Mouse (Mus musculus) retina, embryonic 14.5 days (tissue): ENCODE measurements around the gene Jaml.

Experiments used
- DNase-seq: peaks from one replicate; pipeline ENCODE4 v3.0.0-alpha.2; 2015; ENCODE audit warnings: low spot score

The Jaml gene

DNA sequence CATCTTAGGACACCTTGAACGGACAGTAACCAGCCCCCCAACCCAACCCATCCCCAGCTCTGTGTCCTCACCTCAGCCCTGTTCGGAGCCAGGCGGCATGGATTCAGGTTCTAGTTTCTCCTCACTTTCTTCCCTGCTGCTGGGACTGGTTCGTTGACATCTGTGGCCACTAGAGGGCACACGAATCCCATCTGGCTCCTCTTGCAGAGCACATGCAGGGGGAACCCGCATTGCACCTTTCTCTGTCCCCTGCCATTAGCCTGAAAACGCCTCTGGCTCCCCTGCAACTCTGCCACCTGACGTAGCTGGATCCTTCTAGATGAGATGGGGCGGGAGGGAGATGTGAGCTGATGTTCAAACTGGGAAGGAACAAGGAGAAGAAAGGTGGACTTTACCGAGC is 42.8 kb downstream of the Jaml start:
- DNase-seq, result peak; percentile 85

DNA sequence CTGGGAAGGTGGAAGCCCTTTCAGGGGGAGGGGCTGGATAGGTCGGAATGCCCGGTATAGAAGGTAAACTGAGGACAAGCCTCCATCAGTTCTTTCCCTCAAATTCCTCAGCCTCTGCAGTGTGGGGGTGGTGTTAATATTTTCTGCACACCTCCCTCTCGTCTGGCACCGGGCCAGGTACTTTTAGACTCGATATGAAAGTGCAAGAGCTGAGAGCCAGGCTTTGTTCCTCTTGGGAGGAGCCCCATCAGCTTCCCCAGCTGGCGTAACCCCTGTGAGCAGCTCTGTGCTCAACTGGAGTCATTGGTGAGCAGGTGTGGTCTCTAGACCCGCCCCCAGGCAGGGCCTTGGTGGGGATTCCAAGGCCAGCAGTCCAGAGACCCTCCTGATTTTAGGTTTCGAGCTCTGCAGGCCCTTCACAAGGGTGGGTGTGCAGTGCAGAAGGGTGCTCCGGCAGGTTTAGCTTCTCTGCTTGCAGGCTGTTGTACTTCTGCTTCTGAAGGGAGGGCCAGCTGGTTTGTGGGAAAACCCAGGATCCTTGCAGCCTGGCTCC is 43.3 kb downstream of the Jaml start:
- DNase-seq, result no peak

DNA sequence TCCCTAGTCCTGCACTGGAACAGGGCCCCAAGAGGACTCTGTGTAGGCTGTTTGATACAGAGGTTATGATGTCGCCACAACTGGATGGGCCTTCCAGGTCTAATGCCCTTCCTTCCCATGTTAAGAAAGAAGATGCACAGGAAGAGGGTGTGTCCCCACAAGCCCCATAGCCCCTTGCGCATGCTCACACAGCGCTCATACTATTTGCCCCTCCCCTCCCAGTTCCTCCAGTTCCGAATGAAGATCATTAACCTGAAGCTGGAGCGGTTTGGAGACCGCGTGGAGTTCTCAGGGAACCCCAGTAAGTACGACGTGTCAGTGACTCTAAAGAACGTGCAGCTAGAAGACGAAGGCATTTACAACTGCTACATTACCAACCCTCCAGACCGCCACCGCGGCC is 46.2 kb downstream of the Jaml start:
- DNase-seq, result no peak

DNA sequence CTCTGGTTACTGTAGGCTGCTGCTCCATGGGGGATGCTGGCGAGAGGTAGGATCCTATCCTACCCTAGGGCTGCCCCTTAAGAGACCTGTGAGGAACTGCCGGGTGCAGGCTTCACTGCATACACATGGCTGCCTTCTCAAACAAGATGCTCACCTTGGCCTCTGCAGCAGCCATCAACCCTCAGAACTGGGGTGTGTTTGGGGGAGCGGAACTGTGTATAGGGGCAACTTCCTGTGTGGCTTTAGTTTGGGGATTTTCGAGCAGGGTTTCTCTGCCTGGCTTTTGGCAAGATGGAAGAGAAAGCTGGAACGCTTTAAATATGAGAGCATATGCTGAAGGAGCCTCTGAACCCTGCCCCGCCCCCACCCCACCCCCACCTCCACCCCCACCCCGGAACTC is 48.0 kb downstream of the Jaml start:
- no peak for DNase-seq

DNA sequence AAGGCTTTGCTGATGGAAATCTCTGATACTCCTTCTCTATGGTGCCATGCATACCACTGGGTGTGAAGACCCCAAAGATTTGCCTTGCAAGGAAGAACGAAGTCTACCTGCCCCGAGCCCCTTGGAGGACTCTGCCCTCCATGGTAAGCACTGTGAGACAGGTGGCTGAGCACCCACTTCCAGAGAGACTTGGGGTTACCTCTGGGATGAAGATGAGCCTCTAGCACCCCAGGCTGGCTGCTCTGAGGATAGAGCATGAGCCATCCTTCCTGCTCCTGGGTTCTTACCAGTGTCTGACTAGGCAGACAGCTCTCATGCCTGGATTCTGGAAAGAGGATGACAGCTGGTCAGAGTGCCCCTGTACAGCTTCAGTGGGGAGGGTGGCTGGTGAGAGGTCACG is 51.1 kb downstream of the Jaml start:
- no peak for DNase-seq

DNA sequence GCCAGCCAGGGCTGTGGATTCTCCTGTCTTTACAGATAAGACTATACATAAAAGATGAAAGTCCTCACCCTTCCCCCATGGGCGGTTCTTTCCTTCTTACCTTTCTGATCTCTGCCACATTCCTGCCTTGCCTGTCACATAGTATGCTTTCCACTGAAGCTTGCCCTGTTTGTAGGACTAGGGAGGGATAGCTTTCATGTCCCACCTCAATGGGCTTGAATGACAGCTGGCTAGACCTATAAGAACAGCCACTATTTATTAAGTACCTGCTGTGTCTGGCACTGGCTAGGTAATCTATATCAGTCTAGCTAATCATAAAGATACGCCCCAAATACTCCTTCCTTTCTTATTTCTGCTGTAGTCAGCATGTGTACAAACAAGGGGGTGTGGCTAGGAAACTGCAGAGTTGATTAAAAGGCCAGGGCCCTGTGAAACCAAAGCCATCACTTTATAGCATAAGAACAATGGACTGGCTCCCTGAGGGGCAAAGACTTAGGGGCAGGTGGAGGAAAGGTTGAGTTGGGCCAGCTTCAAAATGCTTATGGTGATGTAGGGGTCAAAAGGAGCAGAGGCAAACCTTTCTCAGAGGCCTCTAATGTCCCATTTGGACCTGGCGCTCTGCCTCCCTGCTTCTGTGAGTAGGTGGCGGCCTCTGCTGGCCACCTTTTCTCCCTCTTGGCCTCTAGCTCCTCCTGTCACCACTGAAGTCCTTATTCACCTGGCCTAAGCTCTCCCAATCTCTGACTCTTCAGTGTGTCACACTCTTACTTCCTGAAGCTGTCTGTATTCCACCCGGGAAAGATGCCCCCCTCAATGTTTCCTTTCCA is 54.7 kb downstream of the Jaml start:
- DNase-seq, result peak; percentile 61

DNA sequence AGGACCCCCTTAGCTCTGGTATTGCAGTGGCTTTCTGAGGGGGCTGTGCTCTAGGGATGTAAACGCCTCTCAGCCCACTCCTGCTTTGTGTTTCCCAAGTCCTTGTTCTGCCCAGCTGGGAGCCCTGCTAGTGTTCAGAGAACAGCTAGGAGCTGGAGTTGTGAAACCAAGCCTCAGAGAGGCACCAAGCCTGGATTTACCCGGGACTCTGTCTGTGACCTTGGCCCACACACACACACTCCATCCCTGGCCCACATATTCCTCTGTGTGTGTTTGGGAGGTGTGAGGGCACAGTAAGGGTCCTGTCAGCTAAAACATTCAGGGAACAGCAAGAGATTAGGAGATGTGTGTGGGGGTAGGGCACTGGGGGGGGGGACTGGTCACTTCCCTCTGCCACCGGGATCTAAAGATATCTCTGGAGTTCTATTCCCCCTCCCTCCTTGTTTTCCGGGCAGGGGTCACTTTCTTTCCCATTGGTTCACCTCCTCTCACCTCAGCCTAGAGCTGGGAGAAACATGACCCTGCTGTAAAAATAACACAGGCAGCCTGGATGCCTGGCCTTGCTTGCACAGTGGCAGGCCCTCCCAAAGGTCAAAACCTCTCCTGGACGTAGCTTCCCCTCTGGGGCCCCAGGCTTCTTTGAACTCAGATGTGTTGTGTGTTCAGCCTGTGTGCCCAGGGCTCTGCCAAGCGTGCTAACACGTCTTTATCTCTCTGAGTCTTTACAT is 57.6 kb downstream of the Jaml start:
- no peak for DNase-seq

DNA sequence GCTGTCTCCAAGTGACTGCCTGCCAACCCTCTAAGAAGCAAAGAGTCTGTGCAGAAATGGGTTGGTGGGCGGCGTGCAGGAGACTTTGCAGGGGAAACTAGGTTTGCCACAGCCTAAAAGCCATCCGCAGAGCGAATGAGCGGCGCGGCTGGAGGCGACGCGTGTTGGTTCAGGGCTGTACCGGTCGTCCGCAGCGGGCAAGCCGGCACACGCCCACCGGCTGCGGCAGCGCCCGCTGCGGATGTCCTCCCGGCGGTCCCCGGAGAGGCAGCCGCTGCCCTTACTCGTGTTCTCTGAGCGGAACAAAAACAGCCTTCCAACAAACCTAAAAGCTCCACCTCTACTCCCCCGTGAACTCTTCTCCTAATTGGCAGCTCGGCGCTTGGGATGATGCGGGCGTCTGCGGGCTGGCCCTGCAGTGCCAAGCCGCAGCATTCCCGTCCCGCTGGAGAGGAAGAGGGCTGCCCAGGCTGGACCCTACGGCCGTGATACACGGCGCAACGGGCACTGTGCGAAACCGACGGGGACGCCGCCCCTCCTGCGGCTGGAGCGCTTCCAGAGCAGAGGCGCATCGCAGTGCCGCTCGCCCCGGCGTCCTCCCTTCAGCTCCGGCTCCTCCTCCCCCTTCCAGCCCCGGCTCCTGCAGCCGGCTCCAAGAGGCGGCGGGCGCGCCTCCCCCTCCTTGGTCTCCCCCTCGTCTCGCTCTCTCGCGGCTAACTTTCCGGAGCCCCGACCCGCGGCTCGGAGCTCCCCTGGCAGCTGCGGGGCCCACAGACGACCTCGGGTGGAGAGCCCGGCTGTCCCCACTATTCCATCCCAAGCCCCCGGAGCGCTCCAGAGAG is 59.4 kb downstream of the Jaml start, which contains the start of gene Scn4b:
Scn4b (plus strand) TSS at position 205 of the 842 bp plus-strand sequence.
- peak; percentile 53 for DNase-seq

DNA sequence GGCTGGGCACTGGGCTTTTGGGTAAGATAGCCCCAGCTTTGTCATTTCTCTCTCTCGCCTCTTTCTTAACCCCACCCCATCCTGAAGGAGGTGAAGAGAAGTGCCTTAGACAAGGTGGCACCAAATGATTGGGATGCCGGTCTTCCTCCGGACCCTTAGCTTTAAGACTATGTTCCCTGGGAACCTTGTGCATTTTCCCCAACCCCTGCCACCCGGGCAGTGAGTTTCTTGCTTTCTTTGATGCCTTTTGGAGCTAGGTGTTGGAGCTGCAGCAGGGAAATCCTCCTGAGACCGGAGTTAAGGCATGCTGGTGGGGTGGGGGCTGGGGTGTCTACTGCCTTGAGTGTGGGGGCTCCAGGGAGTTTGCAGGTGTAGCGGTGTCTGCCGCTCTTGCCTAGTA is 60.1 kb downstream of the Jaml start:
- DNase-seq, result no peak

DNA sequence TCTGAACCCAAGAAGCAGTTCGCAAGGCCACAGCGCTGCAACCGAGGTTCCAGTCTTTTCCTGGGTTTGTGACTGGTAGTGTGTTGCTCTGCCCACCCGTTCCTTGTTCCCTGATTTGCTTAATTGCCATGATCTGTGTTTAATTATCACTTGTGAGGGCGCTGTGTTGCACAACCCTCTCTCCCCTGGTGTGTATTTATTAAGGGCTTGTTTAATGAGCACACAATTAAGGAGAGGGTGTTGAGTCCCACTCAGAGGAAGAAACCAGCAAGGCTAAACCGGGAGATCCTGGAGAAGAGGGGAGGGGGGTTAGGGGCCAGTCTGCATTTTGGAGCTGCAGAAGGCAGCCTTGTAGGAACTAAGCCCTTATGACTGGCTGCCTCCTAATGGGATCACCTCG is 62.0 kb downstream of the Jaml start:
- no peak for DNase-seq

DNA sequence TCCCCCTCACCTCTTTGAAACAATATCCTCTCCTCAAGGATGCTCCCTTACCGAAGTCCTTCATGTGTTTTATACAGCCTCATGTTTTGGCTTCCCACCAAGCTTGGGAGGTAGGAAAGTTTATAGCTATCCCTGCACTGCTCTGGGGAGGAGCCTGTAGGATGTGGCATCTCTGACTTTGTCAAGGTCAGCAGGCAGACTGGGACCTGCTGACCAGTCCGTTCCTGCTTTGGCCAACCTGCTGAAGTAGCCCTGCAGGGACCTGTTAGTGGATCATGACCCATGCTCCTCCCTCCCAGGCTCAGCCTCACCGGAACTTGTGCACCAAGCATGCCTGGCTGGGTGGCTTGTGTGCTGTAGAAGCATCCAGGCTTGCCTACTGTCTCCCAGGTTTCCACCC is 63.7 kb downstream of the Jaml start:
- no peak for DNase-seq

DNA sequence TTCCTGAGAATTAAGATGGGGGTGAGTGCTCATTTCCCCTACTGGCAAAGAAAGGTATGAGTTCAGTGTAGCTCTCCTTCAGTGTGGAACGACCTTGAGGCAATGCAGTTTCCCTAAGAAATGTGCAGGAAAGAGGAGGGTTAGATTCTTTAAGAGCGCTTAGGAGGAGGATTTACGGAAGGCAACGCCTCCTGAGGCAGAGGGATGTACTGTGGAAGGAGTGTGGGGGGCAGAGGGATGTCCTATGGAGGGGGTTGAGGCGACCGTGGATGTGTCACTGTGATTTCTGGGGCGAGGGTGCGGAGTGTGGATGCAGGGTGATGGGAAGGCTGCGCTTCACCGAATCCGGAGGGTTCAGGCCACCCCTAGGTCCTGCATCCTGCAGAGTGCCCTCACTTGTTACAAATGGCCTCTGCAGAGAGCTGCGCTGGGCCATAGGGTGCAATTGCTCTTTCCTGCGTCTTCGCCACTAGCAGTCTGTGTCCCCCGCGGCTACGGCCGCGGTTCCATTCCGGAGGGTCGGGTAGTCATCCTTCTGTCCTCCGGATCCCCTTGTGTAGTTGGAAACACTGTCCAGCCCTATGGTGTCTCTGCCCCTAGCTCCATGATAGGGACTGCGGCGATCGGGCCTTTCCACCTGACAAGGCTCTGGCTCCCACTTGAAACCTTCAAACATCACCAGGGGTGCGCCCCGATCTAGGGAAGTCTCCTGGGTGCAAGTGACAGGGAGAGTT is 66.7 kb downstream of the Jaml start:
- DNase-seq, result peak; percentile 37

DNA sequence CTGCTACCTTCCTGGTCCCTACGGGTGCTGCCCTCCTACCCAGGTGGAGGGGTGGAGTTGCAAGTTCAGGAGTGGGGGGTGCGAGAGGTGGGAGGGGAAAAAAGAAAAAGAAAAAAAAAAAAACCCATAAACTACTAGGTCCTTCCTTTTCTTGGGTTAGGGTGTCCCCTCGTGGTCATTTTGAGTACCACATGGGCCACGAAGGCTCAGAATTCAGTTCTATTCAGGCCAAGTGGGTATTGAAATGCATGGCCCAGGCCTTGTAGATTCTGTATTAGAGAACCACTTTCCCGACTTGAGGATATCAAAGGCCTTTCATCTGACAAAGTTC is 67.2 kb downstream of the Jaml start:
- DNase-seq, result peak; percentile 82

DNA sequence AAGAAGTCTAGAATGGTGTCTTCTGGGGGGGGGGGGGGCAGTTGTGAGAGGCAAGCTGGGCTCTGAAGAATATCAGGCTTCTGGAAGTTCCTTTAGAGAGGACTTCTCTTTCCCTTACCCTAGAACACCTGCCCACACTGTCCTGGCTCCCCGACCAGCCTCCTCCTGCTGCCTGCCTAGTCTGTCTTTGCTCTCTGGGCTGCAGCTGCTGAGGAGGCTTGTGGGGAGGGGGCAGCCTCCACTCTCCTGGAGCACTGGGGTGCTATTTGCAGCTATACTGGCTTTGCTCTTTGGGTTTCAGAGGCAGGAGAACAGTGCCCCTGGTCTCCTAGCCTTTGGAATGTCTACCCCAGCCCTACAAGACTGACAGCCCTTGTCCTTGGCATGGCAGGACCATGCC is 72.0 kb downstream of the Jaml start:
- no peak for DNase-seq

DNA sequence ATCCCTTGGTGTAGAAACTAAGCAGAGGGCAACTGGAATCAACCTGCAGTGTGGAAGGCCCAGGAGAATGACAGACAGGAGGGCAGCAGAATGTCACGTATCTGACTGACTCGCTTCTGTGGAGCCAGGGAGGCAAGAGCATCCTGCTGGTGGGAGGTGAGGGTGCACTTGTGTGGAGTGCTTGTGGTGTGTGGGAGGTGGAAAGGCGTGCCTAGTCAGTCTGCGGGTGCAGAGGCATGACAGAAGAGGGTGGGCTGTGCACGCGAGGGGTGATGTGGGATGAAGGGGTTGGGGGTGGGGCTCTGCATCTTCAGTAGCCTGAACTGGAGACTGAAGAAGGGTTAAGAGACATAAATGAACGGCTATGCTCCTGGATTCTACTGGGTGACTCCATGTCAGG is 74.4 kb downstream of the Jaml start:
- DNase-seq, result no peak
